Comparison of ENCODE assay signal across 27 mouse cellular contexts in genomic region chr1:75843326-75843725, GRCm38 (mm10).
DNase-seq lines count a peak whose midpoint lies in the region; ATAC-seq lines count a peak whose summit lies in the region.
"Had no signal": no experiment of that assay in that cellular context is flagged by ENCODE, and none has a peak within 500 bp of the region (broad histone marks: within the 10 kb centered on the region; RNA-seq: fewer than 3 reads in every experiment).

No protein-coding gene starts in this region.

- no peaks in the 10 kb centered on the region for H3K36me3 ChIP-seq in embryonic facial prominence, embryonic 13.5 days
- H3K36me3 ChIP-seq in embryonic facial prominence, embryonic 10.5 days (replicated peaks) = no peaks in the 10 kb centered on the region
- H3K36me3 ChIP-seq in forebrain, embryonic 12.5 days (replicated peaks) = no peaks in the 10 kb centered on the region
- H3K36me3 ChIP-seq: heart, embryonic 13.5 days; hindbrain, embryonic 10.5 days; limb, embryonic 13.5 days; lung, embryonic 15.5 days; midbrain, embryonic 13.5 days had no signal

- 0 out of 2 replicates have a peak overlapping the region, but pooled peaks have one; percentile 80 for H3K27ac ChIP-seq in embryonic facial prominence, embryonic 13.5 days
- H3K27ac ChIP-seq in embryonic facial prominence, embryonic 10.5 days (replicated peaks) = no peak overlapping the region
- H3K27ac ChIP-seq in forebrain, embryonic 12.5 days = no peak overlapping the region
- H3K27ac ChIP-seq: heart, embryonic 13.5 days; kidney, postnatal 0 days; limb, embryonic 13.5 days; lung, embryonic 15.5 days; midbrain, embryonic 13.5 days had no signal

- H3K4me2 ChIP-seq in embryonic facial prominence, embryonic 13.5 days = no peak overlapping the region
- H3K4me2 ChIP-seq in forebrain, embryonic 12.5 days = no peak overlapping the region
- H3K4me2 ChIP-seq: heart, embryonic 13.5 days; limb, embryonic 13.5 days; liver, embryonic 11.5 days; lung, embryonic 15.5 days; midbrain, embryonic 13.5 days had no signal

- no peak for ATAC-seq in embryonic facial prominence, embryonic 13.5 days (ENCODE audit: insufficient number of reproducible peaks, insufficient read depth, low FRiP score, low TSS enrichment, low read depth)
- no peak for ATAC-seq in forebrain, embryonic 12.5 days (ENCODE audit: low FRiP score)
- ATAC-seq: CD4-positive, CD25-positive, alpha-beta regulatory T cell, adult 4 months; forebrain, postnatal 0 days; hindbrain, embryonic 16.5 days; midbrain, embryonic 13.5 days had no signal

- H3K27me3 ChIP-seq in embryonic facial prominence, embryonic 13.5 days = no peaks in the 10 kb centered on the region
- 0 out of 2 replicates have a peak, but pooled peaks cover 3% of the 10 kb centered on the region for H3K27me3 ChIP-seq in embryonic facial prominence, embryonic 10.5 days (replicated peaks; ENCODE audit: low read depth, poor library complexity, severe bottlenecking)
- no peaks in the 10 kb centered on the region for H3K27me3 ChIP-seq in forebrain, embryonic 12.5 days
- H3K27me3 ChIP-seq: heart, embryonic 13.5 days; limb, embryonic 13.5 days; lung, embryonic 15.5 days had no signal

- no peak overlapping the region for H3K4me3 ChIP-seq in embryonic facial prominence, embryonic 13.5 days
- no peak overlapping the region for H3K4me3 ChIP-seq in embryonic facial prominence, embryonic 10.5 days
- H3K4me3 ChIP-seq in forebrain, embryonic 12.5 days (replicated peaks) = no peak overlapping the region
- H3K4me3 ChIP-seq: erythroblast, embryonic 14.5 days; heart, embryonic 13.5 days; hindbrain, embryonic 10.5 days; limb, embryonic 13.5 days; lung, embryonic 15.5 days; midbrain, embryonic 13.5 days had no signal

- H3K4me1 ChIP-seq in embryonic facial prominence, embryonic 13.5 days = peaks cover 40% of the 10 kb centered on the region
- peaks cover 40% of the 10 kb centered on the region for H3K4me1 ChIP-seq in embryonic facial prominence, embryonic 10.5 days
- peaks cover 26% of the 10 kb centered on the region for H3K4me1 ChIP-seq in forebrain, embryonic 12.5 days
- H3K4me1 ChIP-seq: heart, embryonic 13.5 days had no signal

- no peak overlapping the region for H3K9ac ChIP-seq in embryonic facial prominence, embryonic 13.5 days
- no peak overlapping the region for H3K9ac ChIP-seq in forebrain, embryonic 12.5 days
- H3K9ac ChIP-seq: forebrain, postnatal 0 days; heart, embryonic 13.5 days; limb, embryonic 13.5 days; lung, embryonic 15.5 days; midbrain, embryonic 13.5 days had no signal

- DNase-seq in embryonic facial prominence, embryonic 10.5 days (ENCODE audit: low spot score) = no peak
- peak; percentile 28 for DNase-seq in brain, adult 2 months (ENCODE audit: low read depth, low spot score)
- peak; percentile 31 for DNase-seq in cerebellum, adult 9-10 months
- DNase-seq in cerebellum, postnatal 36 days = peak; percentile 78 to 81
- no peak for DNase-seq in left cerebral cortex, adult 9 months (ENCODE audit: low spot score in 2 of 2)
- no peak for DNase-seq in right cerebral cortex, postnatal 10 days (ENCODE audit: low spot score in 2 of 2)
- DNase-seq: adrenal gland, postnatal 25 days; forebrain, postnatal 0 days; heart, postnatal 10 days; kidney, adult 8-10 months; kidney, postnatal 4 days; layer of hippocampus, postnatal 36 days; retina, postnatal 1 day; right cerebral cortex, postnatal 25 days; thymus, postnatal 14 days had no signal

- no peaks in the 10 kb centered on the region for H3K9me3 ChIP-seq in embryonic facial prominence, embryonic 13.5 days
- no peaks in the 10 kb centered on the region for H3K9me3 ChIP-seq in embryonic facial prominence, embryonic 10.5 days
- H3K9me3 ChIP-seq in forebrain, embryonic 12.5 days = no peaks in the 10 kb centered on the region
- H3K9me3 ChIP-seq: heart, embryonic 13.5 days; hindbrain, embryonic 10.5 days; limb, embryonic 13.5 days; lung, embryonic 15.5 days; midbrain, embryonic 13.5 days had no signal

- WGBS in embryonic facial prominence, embryonic 13.5 days = 84% methylated on average over 6 of the region's 6 CpGs
- WGBS in embryonic facial prominence, embryonic 10.5 days = 94% methylated on average over 6 of the region's 6 CpGs
- 98% methylated on average over 6 of the region's 6 CpGs for WGBS in forebrain, embryonic 12.5 days

Comparison
In these comparisons a context has a peak if more than half of its experiments do, and no peak if none do; other contexts are left out.
1. DNase-seq: peak in brain, adult 2 months (single experiment), cerebellum, adult 9-10 months (single experiment) and cerebellum, postnatal 36 days (2 of 2); none in embryonic facial prominence, embryonic 10.5 days (single experiment), left cerebral cortex, adult 9 months (0 of 2) and right cerebral cortex, postnatal 10 days (0 of 2).